Mouse (Mus musculus): ENCODE measurements around the gene Ost4. TPM values are rescaled to one million over a fixed set of nuclear protein-coding genes. Genes with fewer than 3 reads are reported as not detected.

The Ost4 gene
- total and polyA plus RNA-seq, 3 experiments, result 80.1 to 346 (median 309) TPM

GRCm38 (mm10) chr5:30916841-30917240 lies 9.3 kb upstream of the Ost4 start:
- H3K36me3 ChIP-seq (replicated peaks), result no peaks in the 10 kb centered on the region

DNA sequence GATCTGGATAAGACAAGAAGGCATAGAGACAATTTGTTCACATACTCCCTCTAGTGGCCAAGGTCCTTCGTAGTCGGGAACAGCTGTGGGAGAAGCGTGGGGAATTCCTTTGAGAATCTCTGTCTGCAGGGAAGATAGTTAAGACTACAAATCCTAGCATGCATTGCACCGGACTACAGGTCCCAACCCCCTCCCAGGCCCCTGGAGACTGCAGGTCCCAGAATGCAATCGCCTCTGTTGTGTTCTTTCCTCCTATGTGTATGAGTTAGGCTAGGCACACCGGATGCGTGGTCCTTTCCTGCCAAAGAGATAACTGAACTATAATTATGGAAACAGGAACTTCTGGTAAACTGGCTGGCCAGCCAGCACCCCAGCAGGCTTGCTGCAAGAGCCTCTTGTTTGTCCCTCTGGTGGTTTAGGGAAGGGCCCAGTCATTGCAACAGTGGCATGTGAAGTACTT lies 8.4 kb upstream of the Ost4 start:
- no peak for TF ChIP-seq POLR2AphosphoS5 (IDR thresholded peaks at IDR 0.05; ENCODE audit: insufficient replicate concordance, low read depth, low read length)
- no peak for TF ChIP-seq GATA1 (IDR thresholded peaks at IDR 0.05; ENCODE audit: borderline replicate concordance, low read length)
- TF ChIP-seq CTCF (IDR thresholded peaks at IDR 0.05; ENCODE audit: low read depth, low read length), result peak; percentile 24; the same call in 1 of the 2 replicates
- TF ChIP-seq TAL1 (conservative IDR thresholded peaks at IDR 0.05; ENCODE audit: low read depth, low read length), result no peak
- TF ChIP-seq GATA2 (IDR thresholded peaks at IDR 0.05; ENCODE audit: borderline replicate concordance, low read depth, low read length), result no peak
- Histone ChIP-seq H3K9me3 (replicated peaks) (no peaks in the 10 kb centered on the region), H3K36me3 (replicated peaks) (no peaks in the 10 kb centered on the region), H3K4me1 (ENCODE audit: insufficient read depth, low read depth, low read length) (peaks cover 63% of the 10 kb centered on the region), H3K4me3 (ENCODE audit: low read depth, low read length) (no peak overlapping the region), H3K27me3 (ENCODE audit: insufficient read depth, low read length) (peaks cover 82% of the 10 kb centered on the region)
- peak; percentile 64 for DNase-seq (ENCODE audit: low spot score)
- ATAC-seq (ENCODE audit: extremely low read depth, insufficient number of reproducible peaks, low FRiP score, poor library complexity, severe bottlenecking), result peak; percentile 56; the same call in 1 of the 2 replicates

More at GRCm38 (mm10) chr5:30916841-30917240, 9.3 kb upstream of the Ost4 start:
- Histone ChIP-seq H3K4me3 (ENCODE audit: low read depth, low read length) (no peak overlapping the region), H3K9me3 (replicated peaks) (no peaks in the 10 kb centered on the region), H3K27me3 (ENCODE audit: insufficient read depth, low read length) (peaks cover 76% of the 10 kb centered on the region), H3K4me1 (ENCODE audit: insufficient read depth, low read depth, low read length) (peaks cover 68% of the 10 kb centered on the region)
- no peak for DNase-seq (ENCODE audit: low spot score)
- no peak for ATAC-seq (ENCODE audit: extremely low read depth, insufficient number of reproducible peaks, low FRiP score, poor library complexity, severe bottlenecking)
- TF ChIP-seq CTCF (IDR thresholded peaks at IDR 0.05; ENCODE audit: low read depth, low read length), result no peak
- no peak for TF ChIP-seq POLR2AphosphoS5 (IDR thresholded peaks at IDR 0.05; ENCODE audit: insufficient replicate concordance, low read depth, low read length)
- TF ChIP-seq GATA2 (IDR thresholded peaks at IDR 0.05; ENCODE audit: borderline replicate concordance, low read depth, low read length), result no peak
- no peak for TF ChIP-seq GATA1 (IDR thresholded peaks at IDR 0.05; ENCODE audit: borderline replicate concordance, low read length)
- no peak for TF ChIP-seq TAL1 (conservative IDR thresholded peaks at IDR 0.05; ENCODE audit: low read depth, low read length)

DNA sequence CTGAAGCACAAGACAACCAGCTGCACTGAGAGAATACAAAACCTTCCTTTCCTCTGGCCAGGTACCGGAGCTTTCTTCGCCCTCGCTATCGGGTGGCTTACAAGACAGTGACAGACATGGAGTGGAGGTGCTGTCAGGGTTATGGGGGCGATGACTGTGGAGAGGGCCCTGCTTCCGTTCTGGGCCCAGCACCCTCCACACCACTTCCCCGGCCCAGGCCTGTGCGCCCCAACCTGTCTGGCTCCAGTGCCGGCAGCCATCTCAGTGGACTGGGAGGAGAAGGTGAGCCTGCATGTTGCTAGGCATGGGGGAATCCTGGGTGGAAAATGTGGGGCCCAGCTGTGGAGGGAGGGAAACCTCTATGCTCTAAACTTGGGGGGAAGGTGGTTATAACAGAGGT lies 7.9 kb upstream of the Ost4 start:
- Histone ChIP-seq H3K9me3 (replicated peaks) (no peaks in the 10 kb centered on the region), H3K4me3 (ENCODE audit: low read depth, low read length) (0 out of 2 replicates have a peak overlapping the region, but pooled peaks have one; percentile 33), H3K36me3 (replicated peaks) (no peaks in the 10 kb centered on the region), H3K4me1 (ENCODE audit: insufficient read depth, low read depth, low read length) (peaks cover 58% of the 10 kb centered on the region), H3K27me3 (ENCODE audit: insufficient read depth, low read length) (peaks cover 82% of the 10 kb centered on the region)
- ATAC-seq (ENCODE audit: extremely low read depth, insufficient number of reproducible peaks, low FRiP score, poor library complexity, severe bottlenecking) (no peak), DNase-seq (ENCODE audit: low spot score) (no peak)
- TF ChIP-seq GATA1 (IDR thresholded peaks at IDR 0.05; ENCODE audit: borderline replicate concordance, low read length) (no peak), POLR2AphosphoS5 (IDR thresholded peaks at IDR 0.05; ENCODE audit: insufficient replicate concordance, low read depth, low read length) (no peak), TAL1 (conservative IDR thresholded peaks at IDR 0.05; ENCODE audit: low read depth, low read length) (no peak), GATA2 (IDR thresholded peaks at IDR 0.05; ENCODE audit: borderline replicate concordance, low read depth, low read length) (no peak)

DNA sequence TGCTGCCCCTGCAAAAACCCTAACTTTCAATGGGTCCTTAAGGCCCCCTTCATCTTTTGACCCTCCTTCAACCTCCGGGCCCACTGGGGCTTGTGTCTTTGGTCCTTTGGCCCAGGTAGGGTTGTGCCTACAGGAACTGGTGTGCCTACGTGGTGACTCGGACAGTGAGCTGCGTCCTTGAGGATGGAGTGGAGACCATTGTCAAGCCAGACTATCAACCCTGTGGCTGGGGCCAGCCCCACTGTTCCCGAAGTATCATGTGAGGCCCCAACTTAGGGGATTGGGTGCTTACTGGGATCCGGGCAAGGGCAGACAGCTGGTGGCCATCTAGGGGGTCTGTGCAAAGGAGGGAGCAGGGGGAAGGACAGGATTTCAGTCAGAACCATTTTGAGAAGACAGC lies 7.3 kb upstream of the Ost4 start:
- H3K27me3 ChIP-seq (ENCODE audit: insufficient read depth, low read length), result peaks cover 79% of the 10 kb centered on the region
- H3K4me3 ChIP-seq (ENCODE audit: low read depth, low read length), result no peak overlapping the region
- H3K36me3 ChIP-seq (replicated peaks), result no peaks in the 10 kb centered on the region
- ATAC-seq (ENCODE audit: extremely low read depth, insufficient number of reproducible peaks, low FRiP score, poor library complexity, severe bottlenecking), result no peak
- TF ChIP-seq POLR2AphosphoS5 (IDR thresholded peaks at IDR 0.05; ENCODE audit: insufficient replicate concordance, low read depth, low read length), result no peak
- TF ChIP-seq GATA2 (IDR thresholded peaks at IDR 0.05; ENCODE audit: borderline replicate concordance, low read depth, low read length), result no peak
- TF ChIP-seq TAL1 (conservative IDR thresholded peaks at IDR 0.05; ENCODE audit: low read depth, low read length), result no peak
- TF ChIP-seq CTCF (IDR thresholded peaks at IDR 0.05; ENCODE audit: low read depth, low read length), result no peak
- TF ChIP-seq GATA1 (IDR thresholded peaks at IDR 0.05; ENCODE audit: borderline replicate concordance, low read length), result no peak
- peaks cover 55% of the 10 kb centered on the region for H3K4me1 ChIP-seq (ENCODE audit: insufficient read depth, low read depth, low read length)
- no peak for DNase-seq (ENCODE audit: low spot score)
- H3K9me3 ChIP-seq (replicated peaks), result no peaks in the 10 kb centered on the region

GRCm38 (mm10) chr5:30914101-30914635 lies 6.6 kb upstream of the Ost4 start:
- Histone ChIP-seq H3K4me3 (ENCODE audit: low read depth, low read length) (no peak overlapping the region), H3K27me3 (ENCODE audit: insufficient read depth, low read length) (peaks cover 74% of the 10 kb centered on the region), H3K9me3 (replicated peaks) (no peaks in the 10 kb centered on the region), H3K4me1 (ENCODE audit: insufficient read depth, low read depth, low read length) (peaks cover 53% of the 10 kb centered on the region), H3K36me3 (replicated peaks) (no peaks in the 10 kb centered on the region)
- TF ChIP-seq GATA2 (IDR thresholded peaks at IDR 0.05; ENCODE audit: borderline replicate concordance, low read depth, low read length), result no peak
- no peak for TF ChIP-seq GATA1 (IDR thresholded peaks at IDR 0.05; ENCODE audit: borderline replicate concordance, low read length)
- no peak for TF ChIP-seq TAL1 (conservative IDR thresholded peaks at IDR 0.05; ENCODE audit: low read depth, low read length)
- no peak for TF ChIP-seq POLR2AphosphoS5 (IDR thresholded peaks at IDR 0.05; ENCODE audit: insufficient replicate concordance, low read depth, low read length)
- no peak for TF ChIP-seq CTCF (IDR thresholded peaks at IDR 0.05; ENCODE audit: low read depth, low read length)
- DNase-seq (ENCODE audit: low spot score) (no peak), ATAC-seq (ENCODE audit: extremely low read depth, insufficient number of reproducible peaks, low FRiP score, poor library complexity, severe bottlenecking) (no peak)

- Histone ChIP-seq H3K4me1 (ENCODE audit: insufficient read depth, low read depth, low read length) (peaks cover 52% of the 10 kb centered on the region), H3K27me3 (ENCODE audit: insufficient read depth, low read length) (peaks cover 68% of the 10 kb centered on the region), H3K9me3 (replicated peaks) (no peaks in the 10 kb centered on the region), H3K4me3 (ENCODE audit: low read depth, low read length) (no peak within 1 kb of the TSS), H3K36me3 (replicated peaks) (no peaks in the 10 kb centered on the region)
- TF ChIP-seq POLR2AphosphoS5 (IDR thresholded peaks at IDR 0.05; ENCODE audit: insufficient replicate concordance, low read depth, low read length) (no peak), GATA2 (IDR thresholded peaks at IDR 0.05; ENCODE audit: borderline replicate concordance, low read depth, low read length) (no peak), TAL1 (conservative IDR thresholded peaks at IDR 0.05; ENCODE audit: low read depth, low read length) (no peak), CTCF (IDR thresholded peaks at IDR 0.05; ENCODE audit: low read depth, low read length) (no peak), GATA1 (IDR thresholded peaks at IDR 0.05; ENCODE audit: borderline replicate concordance, low read length) (no peak)
- DNase-seq (ENCODE audit: low spot score) (no peak), ATAC-seq (ENCODE audit: extremely low read depth, insufficient number of reproducible peaks, low FRiP score, poor library complexity, severe bottlenecking) (no peak)
These were observed 5.7 kb upstream of the Ost4 start, which contains the start of gene Emilin1 for GRCm38 (mm10) chr5:30913060-30913841. Emilin1 (plus strand) TSS chr5:30913402.

Data from G1E (cell line).